ENCODE assay signal across 8 mouse cellular contexts in genomic region chr1:135766592-135767306, GRCm38 (mm10). TPM values are rescaled to one million over a fixed set of nuclear protein-coding genes. Genes with fewer than 3 reads are reported as not detected.
DNase-seq lines count a peak whose midpoint lies in the region; ATAC-seq lines count a peak whose summit lies in the region.

No protein-coding gene starts in this region.

- peak overlapping the region; percentile 89 for H3K4me2 ChIP-seq in kidney, embryonic 15.5 days
- H3K4me2 ChIP-seq in hindbrain, embryonic 16.5 days (ENCODE audit: low read length): peak overlapping the region; percentile 97
- H3K4me2 ChIP-seq in midbrain, embryonic 16.5 days (ENCODE audit: low read length): peak overlapping the region; percentile 96

- ATAC-seq in kidney, embryonic 15.5 days (replicated peaks; ENCODE audit: low FRiP score): peak; percentile 7; the same call in 1 of the 2 replicates
- ATAC-seq in hindbrain, embryonic 16.5 days: no peak
- ATAC-seq in midbrain, embryonic 16.5 days: peak; percentile 37; the same call in 1 of the 2 replicates

- peak overlapping the region; percentile 79 for H3K4me3 ChIP-seq in kidney, embryonic 15.5 days (replicated peaks)
- peak overlapping the region; percentile 80 for H3K4me3 ChIP-seq in brown adipose tissue, adult 24 weeks (ENCODE audit: insufficient read depth, low read depth, low read length)
- H3K4me3 ChIP-seq in hindbrain, embryonic 16.5 days (ENCODE audit: low read length): peak overlapping the region; percentile 58
- H3K4me3 ChIP-seq in midbrain, embryonic 16.5 days (ENCODE audit: low read depth, low read length): peak overlapping the region; percentile 57

- no peaks in the 10 kb centered on the region for H3K9me3 ChIP-seq in kidney, embryonic 15.5 days (replicated peaks)
- H3K9me3 ChIP-seq in hindbrain, embryonic 16.5 days (ENCODE audit: control insufficient read depth, low read length): no peaks in the 10 kb centered on the region
- H3K9me3 ChIP-seq in midbrain, embryonic 16.5 days (replicated peaks; ENCODE audit: control insufficient read depth, low read length, poor library complexity, severe bottlenecking): no peaks in the 10 kb centered on the region

- peak overlapping the region; percentile 95 for H3K27ac ChIP-seq in kidney, embryonic 15.5 days
- peak overlapping the region; percentile 99 for H3K27ac ChIP-seq in brown adipose tissue, adult 24 weeks (replicated peaks; ENCODE audit: low read depth, low read length)
- H3K27ac ChIP-seq in hindbrain, embryonic 16.5 days (ENCODE audit: low read depth, low read length): peak overlapping the region; percentile 48
- peak overlapping the region; percentile 74 for H3K27ac ChIP-seq in midbrain, embryonic 16.5 days (ENCODE audit: low read length)

- WGBS in kidney, embryonic 15.5 days: 10% methylated on average over 30 of the region's 30 CpGs
- 27% methylated on average over 30 of the region's 30 CpGs for WGBS in hindbrain, embryonic 16.5 days
- 30% methylated on average over 30 of the region's 30 CpGs for WGBS in midbrain, embryonic 16.5 days

- DNase-seq in kidney, postnatal 25 days: no peak
- DNase-seq in embryo, embryonic 9.5 days (ENCODE audit: extremely low spot score): no peak
- no peak for DNase-seq in thymus, postnatal 0 days (ENCODE audit: low spot score)
- no peak for DNase-seq in left cerebral cortex, adult 11 months (ENCODE audit: low spot score)

- no peaks in the 10 kb centered on the region for H3K27me3 ChIP-seq in kidney, embryonic 15.5 days
- no peaks in the 10 kb centered on the region for H3K27me3 ChIP-seq in hindbrain, embryonic 16.5 days (replicated peaks; ENCODE audit: control insufficient read depth, insufficient read depth, low read length)
- no peaks in the 10 kb centered on the region; the same call in 1 of the 2 replicates for H3K27me3 ChIP-seq in midbrain, embryonic 16.5 days (ENCODE audit: control insufficient read depth, insufficient read depth, low read depth, low read length)

- H3K9ac ChIP-seq in kidney, embryonic 15.5 days: peak overlapping the region; percentile 85
- peak overlapping the region; percentile 77 for H3K9ac ChIP-seq in hindbrain, embryonic 16.5 days (ENCODE audit: low read depth, low read length)
- H3K9ac ChIP-seq in midbrain, embryonic 16.5 days (ENCODE audit: low read depth, low read length): peak overlapping the region; percentile 70

- H3K4me1 ChIP-seq in kidney, embryonic 15.5 days: peaks cover 84% of the 10 kb centered on the region
- peaks cover 9% of the 10 kb centered on the region; the same call in 1 of the 2 replicates for H3K4me1 ChIP-seq in brown adipose tissue, adult 24 weeks (ENCODE audit: control insufficient read depth, insufficient read depth, insufficient read length, low read length)
- peaks cover 29% of the 10 kb centered on the region for H3K4me1 ChIP-seq in hindbrain, embryonic 16.5 days (ENCODE audit: control insufficient read depth, insufficient read depth, low read depth, low read length)
- H3K4me1 ChIP-seq in midbrain, embryonic 16.5 days (ENCODE audit: control insufficient read depth, insufficient read depth, low read length): peaks cover 19% of the 10 kb centered on the region

- peaks cover 25% of the 10 kb centered on the region for H3K36me3 ChIP-seq in kidney, embryonic 15.5 days
- no peaks in the 10 kb centered on the region for H3K36me3 ChIP-seq in hindbrain, embryonic 16.5 days (ENCODE audit: control insufficient read depth, insufficient read depth, low read length)
- H3K36me3 ChIP-seq in midbrain, embryonic 16.5 days (ENCODE audit: control insufficient read depth, insufficient read depth, low read length): 0 out of 2 replicates have a peak, but pooled peaks cover 2% of the 10 kb centered on the region

RNA-seq across cellular contexts. Expression of gene Phlda3, which starts 0.8 kb away (rescaled TPM):
- 79.5 and 86.2 TPM in 2 replicates for polyA plus RNA-seq in kidney, embryonic 15.5 days (2015; fragmentation: Nextera tagmentation; extraction: Ambion mirVana)
- polyA plus RNA-seq in brown adipose tissue, adult 24 weeks (2012; ENCODE audit: insufficient read depth, insufficient read length, missing spikeins): 498 and 651 TPM in 2 replicates
- polyA plus RNA-seq in hindbrain, embryonic 16.5 days (2015; fragmentation: Nextera tagmentation; extraction: Ambion mirVana): 43.1 and 49.5 TPM in 2 replicates
- 26.6 and 33.0 TPM in 2 replicates for polyA plus RNA-seq in midbrain, embryonic 16.5 days (2015; fragmentation: Nextera tagmentation; extraction: Ambion mirVana)
- polyA plus RNA-seq in thymus, postnatal 0 days (2015; fragmentation: Nextera tagmentation; extraction: Ambion mirVana): 46.0 and 46.5 TPM in 2 replicates

RNA-seq across cellular contexts. Expression of gene Tnni1, which starts 12.5 kb away (rescaled TPM):
- polyA plus RNA-seq in kidney, embryonic 15.5 days (2015; fragmentation: Nextera tagmentation; extraction: Ambion mirVana): 36.1 and 56.2 TPM in 2 replicates
- polyA plus RNA-seq in brown adipose tissue, adult 24 weeks (2012; ENCODE audit: insufficient read depth, insufficient read length, missing spikeins): 13.6 and 19.7 TPM in 2 replicates
- polyA plus RNA-seq in hindbrain, embryonic 16.5 days (2015; fragmentation: Nextera tagmentation; extraction: Ambion mirVana): 1.1 and 19.6 TPM in 2 replicates
- 0.35 and 1.1 TPM in 2 replicates for polyA plus RNA-seq in midbrain, embryonic 16.5 days (2015; fragmentation: Nextera tagmentation; extraction: Ambion mirVana)
- 7.5 and 7.9 TPM in 2 replicates for polyA plus RNA-seq in thymus, postnatal 0 days (2015; fragmentation: Nextera tagmentation; extraction: Ambion mirVana)

RNA-seq across cellular contexts. Expression of gene Csrp1, which starts 46.9 kb away (rescaled TPM):
- 119 and 137 TPM in 2 replicates for polyA plus RNA-seq in kidney, embryonic 15.5 days (2015; fragmentation: Nextera tagmentation; extraction: Ambion mirVana)
- polyA plus RNA-seq in brown adipose tissue, adult 24 weeks (2012; ENCODE audit: insufficient read depth, insufficient read length, missing spikeins): 33.7 and 37.2 TPM in 2 replicates
- polyA plus RNA-seq in hindbrain, embryonic 16.5 days (2015; fragmentation: Nextera tagmentation; extraction: Ambion mirVana): 20.6 and 23.7 TPM in 2 replicates
- 11.4 and 13.1 TPM in 2 replicates for polyA plus RNA-seq in midbrain, embryonic 16.5 days (2015; fragmentation: Nextera tagmentation; extraction: Ambion mirVana)
- polyA plus RNA-seq in thymus, postnatal 0 days (2015; fragmentation: Nextera tagmentation; extraction: Ambion mirVana): 162 and 178 TPM in 2 replicates

RNA-seq across cellular contexts. Expression of gene Lad1, which starts 51.6 kb away (rescaled TPM):
- 21.7 and 22.1 TPM in 2 replicates for polyA plus RNA-seq in kidney, embryonic 15.5 days (2015; fragmentation: Nextera tagmentation; extraction: Ambion mirVana)
- not detected in 2 replicates for polyA plus RNA-seq in brown adipose tissue, adult 24 weeks (2012; ENCODE audit: insufficient read depth, insufficient read length, missing spikeins)
- 0.47 and 0.93 TPM in 2 replicates for polyA plus RNA-seq in hindbrain, embryonic 16.5 days (2015; fragmentation: Nextera tagmentation; extraction: Ambion mirVana)
- polyA plus RNA-seq in midbrain, embryonic 16.5 days (2015; fragmentation: Nextera tagmentation; extraction: Ambion mirVana): 0.95 and 1.3 TPM in 2 replicates
- polyA plus RNA-seq in thymus, postnatal 0 days (2015; fragmentation: Nextera tagmentation; extraction: Ambion mirVana): 12.1 and 12.5 TPM in 2 replicates

Comparison
In these comparisons a context has a peak if more than half of its experiments do, and no peak if none do; other contexts are left out.
1. H3K27ac ChIP-seq: peak in every context shown above with its lines; median percentile 99 in brown adipose tissue, adult 24 weeks; 95 in kidney, embryonic 15.5 days; 74 in midbrain, embryonic 16.5 days; 48 in hindbrain, embryonic 16.5 days.